Mouse (Mus musculus): ENCODE data around the gene Unc93a2.
"Not testable (repeated sequence)": the region's sequence is repeated elsewhere in the genome, so short reads cannot be mapped to it uniquely, and the experiment has no call there.

DNA sequence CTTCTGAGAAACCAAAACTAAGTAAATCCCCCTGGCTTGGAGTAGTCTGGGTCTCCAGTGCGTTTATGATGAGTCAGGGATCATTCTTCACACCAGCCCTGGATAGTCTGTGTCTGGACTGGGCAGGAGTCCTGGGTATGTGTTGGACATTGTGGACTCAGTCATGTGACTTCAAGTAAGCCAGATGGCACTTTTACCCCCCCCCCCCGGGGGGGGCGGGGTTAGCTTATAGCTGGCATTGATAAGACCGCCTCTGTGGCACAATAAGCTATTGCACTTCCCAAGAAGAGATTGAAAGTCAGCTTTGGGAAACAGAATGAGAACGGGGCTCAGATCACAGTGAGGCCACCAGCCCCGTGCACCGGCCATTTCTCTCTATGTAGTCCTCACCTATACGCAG lies 752 bp upstream of the Unc93a2 start:
- not testable (repeated sequence) for TF ChIP-seq POLR2A, CTCF (IDR thresholded peaks at IDR 0.05; ENCODE audit: insufficient read depth, low read depth, low read length)
